Mouse (Mus musculus): ENCODE results near the gene Pdk4.

Pdk4 gene

GRCm38 (mm10) chr6:5495961-5496853, at the start of gene Pdk4:
TSS of gene Pdk4 (minus strand) at chr6:5496309.
- peak; percentile 75 for DNase-seq

- peak; percentile 79 for DNase-seq
Measured at GRCm38 (mm10) chr6:5537855-5538365, 41.8 kb upstream of the Pdk4 start.

GRCm38 (mm10) chr6:5535754-5536153, 39.6 kb upstream of the Pdk4 start:
- DNase-seq = no peak

- DNase-seq = no peak
Measured at GRCm38 (mm10) chr6:5517091-5517490, 21.0 kb upstream of the Pdk4 start.

GRCm38 (mm10) chr6:5509757-5510156, 13.6 kb upstream of the Pdk4 start:
- DNase-seq = no peak

GRCm38 (mm10) chr6:5509303-5509702, 13.2 kb upstream of the Pdk4 start:
- DNase-seq = no peak

GRCm38 (mm10) chr6:5507821-5508220, 11.7 kb upstream of the Pdk4 start:
- DNase-seq = no peak

GRCm38 (mm10) chr6:5506271-5506670, 10.2 kb upstream of the Pdk4 start:
- DNase-seq = no peak

GRCm38 (mm10) chr6:5502810-5503209, 6.7 kb upstream of the Pdk4 start:
- DNase-seq = no peak

GRCm38 (mm10) chr6:5501551-5501950, 5.4 kb upstream of the Pdk4 start:
- DNase-seq = no peak

- DNase-seq = no peak
Measured at GRCm38 (mm10) chr6:5498740-5499139, 2.6 kb upstream of the Pdk4 start.

- no peak for DNase-seq
Measured at GRCm38 (mm10) chr6:5496854-5497235, 736 bp upstream of the Pdk4 start.

GRCm38 (mm10) chr6:5485028-5485427, 11.1 kb downstream of the Pdk4 start:
- no peak for DNase-seq

GRCm38 (mm10) chr6:5482270-5482783, 13.8 kb downstream of the Pdk4 start:
- DNase-seq = peak; percentile 6

GRCm38 (mm10) chr6:5481066-5481465, 15.0 kb downstream of the Pdk4 start:
- no peak for DNase-seq

GRCm38 (mm10) chr6:5474021-5474420, 22.1 kb downstream of the Pdk4 start:
- no peak for DNase-seq

- DNase-seq = no peak
Measured at GRCm38 (mm10) chr6:5472692-5473091, 23.4 kb downstream of the Pdk4 start.

GRCm38 (mm10) chr6:5470480-5471318, 25.4 kb downstream of the Pdk4 start:
- no peak for DNase-seq

GRCm38 (mm10) chr6:5455836-5456235, 40.3 kb downstream of the Pdk4 start:
- no peak for DNase-seq

GRCm38 (mm10) chr6:5449878-5450277, 46.2 kb downstream of the Pdk4 start:
- no peak for DNase-seq

- no peak for DNase-seq
Measured at GRCm38 (mm10) chr6:5448396-5448795, 47.7 kb downstream of the Pdk4 start.

- peak; percentile 58 for DNase-seq
Measured at GRCm38 (mm10) chr6:5447546-5447945, 48.6 kb downstream of the Pdk4 start.

GRCm38 (mm10) chr6:5447013-5447412, 49.1 kb downstream of the Pdk4 start:
- DNase-seq = no peak
